ENCODE assay signal across 19 mouse cellular contexts in genomic region chr2:8958938-8959337, GRCm38 (mm10).
"Had no signal": no experiment of that assay in that cellular context is flagged by ENCODE, and none has a peak within 500 bp of the region (broad histone marks: within the 10 kb centered on the region; RNA-seq: fewer than 3 reads in every experiment).

No protein-coding gene starts in this region.

- H3K9ac ChIP-seq: lung, embryonic 15.5 days; midbrain, embryonic 12.5 days; neural tube, embryonic 13.5 days; neural tube, embryonic 15.5 days had no signal

- DNase-seq: lung, adult 2 months; lung, postnatal 4 days; midbrain, embryonic 14.5 days; retina, postnatal 1 day; right cerebral cortex, adult 18-20 months; right cerebral cortex, postnatal 25 days; right cerebral cortex, postnatal 4 days; spleen, adult 18-20 months; thymus, adult 18-20 months; thymus, postnatal 14 days; thymus, postnatal 36 days had no signal

- H3K4me3 ChIP-seq: lung, embryonic 15.5 days; midbrain, embryonic 10.5 days; midbrain, embryonic 12.5 days; myocyte; neural tube, embryonic 13.5 days; neural tube, embryonic 15.5 days had no signal

- H3K4me1 ChIP-seq: lung, embryonic 15.5 days; midbrain, embryonic 10.5 days; midbrain, embryonic 12.5 days; neural tube, embryonic 13.5 days; neural tube, embryonic 15.5 days had no signal

- H3K9me3 ChIP-seq: lung, embryonic 15.5 days; midbrain, embryonic 10.5 days; midbrain, embryonic 12.5 days; neural tube, embryonic 13.5 days; neural tube, embryonic 15.5 days had no signal

- ATAC-seq: lung, postnatal 0 days; midbrain, embryonic 16.5 days had no signal

- H3K27me3 ChIP-seq: lung, embryonic 15.5 days; midbrain, embryonic 12.5 days; neural tube, embryonic 13.5 days; neural tube, embryonic 15.5 days had no signal

- H3K36me3 ChIP-seq: lung, embryonic 15.5 days; midbrain, embryonic 10.5 days; midbrain, embryonic 12.5 days; neural tube, embryonic 13.5 days; neural tube, embryonic 15.5 days had no signal

- H3K27ac ChIP-seq: lung, embryonic 15.5 days; midbrain, embryonic 10.5 days; midbrain, embryonic 12.5 days; neural tube, embryonic 13.5 days; neural tube, embryonic 15.5 days had no signal

- H3K4me2 ChIP-seq: lung, embryonic 15.5 days; midbrain, embryonic 12.5 days; neural tube, embryonic 13.5 days; neural tube, embryonic 15.5 days had no signal
